Mouse (Mus musculus): Measurements from ENCODE around the gene Klrb1f. TPM values are rescaled to one million over a fixed set of nuclear protein-coding genes. Genes with fewer than 3 reads are reported as not detected.
"Not testable (repeated sequence)": the region's sequence is repeated elsewhere in the genome, so short reads cannot be mapped to it uniquely, and the experiment has no call there.

Gene Klrb1f
- polyA plus RNA-seq, 1 experiment from 2014 or later = 0.25 TPM

- no peak for DNase-seq (ENCODE audit: low spot score)
- no peak overlapping the region for H3K4me3 ChIP-seq
- 90% methylated on average over 3 of the region's 3 CpGs for WGBS
- H3K27ac ChIP-seq (replicated peaks) = no peak overlapping the region
- H3K9me3 ChIP-seq (replicated peaks) = no peaks in the 10 kb centered on the region
- H3K27me3 ChIP-seq (ENCODE audit: low read depth, poor library complexity, severe bottlenecking) = no peaks in the 10 kb centered on the region
- H3K4me1 ChIP-seq = no peaks in the 10 kb centered on the region
- no peaks in the 10 kb centered on the region for H3K36me3 ChIP-seq
Observed at GRCm38 (mm10) chr6:129056237-129056636, 10.5 kb downstream of the Klrb1f start.

GRCm38 (mm10) chr6:129058013-129058412, 12.3 kb downstream of the Klrb1f start:
- Histone ChIP-seq H3K27ac (replicated peaks) (no peak overlapping the region), H3K4me1 (no peaks in the 10 kb centered on the region), H3K27me3 (ENCODE audit: low read depth, poor library complexity, severe bottlenecking) (no peaks in the 10 kb centered on the region), H3K36me3 (no peaks in the 10 kb centered on the region), H3K9me3 (replicated peaks) (no peaks in the 10 kb centered on the region), H3K4me3 (no peak overlapping the region)
- DNase-seq (ENCODE audit: low spot score) = no peak

- H3K27me3 ChIP-seq (ENCODE audit: low read depth, poor library complexity, severe bottlenecking) = no peaks in the 10 kb centered on the region
- no peak overlapping the region for H3K4me3 ChIP-seq
- 86% methylated on average over 3 of the region's 3 CpGs for WGBS
- H3K9me3 ChIP-seq (replicated peaks) = no peaks in the 10 kb centered on the region
- no peaks in the 10 kb centered on the region for H3K4me1 ChIP-seq
- no peak for DNase-seq (ENCODE audit: low spot score)
- no peaks in the 10 kb centered on the region for H3K36me3 ChIP-seq
- H3K27ac ChIP-seq (replicated peaks) = no peak overlapping the region
Observed at GRCm38 (mm10) chr6:129065407-129065806, 19.7 kb downstream of the Klrb1f start.

GRCm38 (mm10) chr6:129065857-129066256, 20.2 kb downstream of the Klrb1f start:
- 98% methylated on average over 3 of the region's 3 CpGs for WGBS
- H3K27ac ChIP-seq (replicated peaks) = no peak overlapping the region

GRCm38 (mm10) chr6:129066530-129066929, 20.8 kb downstream of the Klrb1f start:
- Histone ChIP-seq H3K27ac (replicated peaks) (no peak overlapping the region), H3K4me3 (no peak overlapping the region), H3K9me3 (replicated peaks) (no peaks in the 10 kb centered on the region), H3K4me1 (no peaks in the 10 kb centered on the region), H3K36me3 (no peaks in the 10 kb centered on the region), H3K27me3 (ENCODE audit: low read depth, poor library complexity, severe bottlenecking) (no peaks in the 10 kb centered on the region)
- DNase-seq (ENCODE audit: low spot score) = no peak

More at GRCm38 (mm10) chr6:129065857-129066256, 20.2 kb downstream of the Klrb1f start:
- Histone ChIP-seq H3K4me3 (no peak overlapping the region), H3K9me3 (replicated peaks) (no peaks in the 10 kb centered on the region), H3K36me3 (no peaks in the 10 kb centered on the region), H3K4me1 (no peaks in the 10 kb centered on the region), H3K27me3 (ENCODE audit: low read depth, poor library complexity, severe bottlenecking) (no peaks in the 10 kb centered on the region)
- no peak for DNase-seq (ENCODE audit: low spot score)

GRCm38 (mm10) chr6:129066986-129067385, 21.3 kb downstream of the Klrb1f start:
- WGBS = 73% methylated on average over 1 of the region's 1 CpGs
- no peak overlapping the region for H3K27ac ChIP-seq (replicated peaks)
- no peak overlapping the region for H3K4me3 ChIP-seq
- no peaks in the 10 kb centered on the region for H3K9me3 ChIP-seq (replicated peaks)
- DNase-seq (ENCODE audit: low spot score) = no peak
- no peaks in the 10 kb centered on the region for H3K36me3 ChIP-seq
- H3K27me3 ChIP-seq (ENCODE audit: low read depth, poor library complexity, severe bottlenecking) = no peaks in the 10 kb centered on the region
- no peaks in the 10 kb centered on the region for H3K4me1 ChIP-seq

- Histone ChIP-seq H3K4me1 (no peaks in the 10 kb centered on the region), H3K36me3 (no peaks in the 10 kb centered on the region), H3K27me3 (ENCODE audit: low read depth, poor library complexity, severe bottlenecking) (no peaks in the 10 kb centered on the region), H3K9me3 (replicated peaks) (no peaks in the 10 kb centered on the region; the same call in 1 of the 2 replicates), H3K4me3 (no peak overlapping the region), H3K27ac (replicated peaks) (no peak overlapping the region)
- DNase-seq (ENCODE audit: low spot score) = no peak
- WGBS = 74% methylated on average over 6 of the region's 6 CpGs
Observed at GRCm38 (mm10) chr6:129085098-129085497, 39.4 kb downstream of the Klrb1f start.

- H3K9me3 ChIP-seq (replicated peaks); H3K27me3 ChIP-seq (ENCODE audit: low read depth, poor library complexity, severe bottlenecking); H3K4me1 ChIP-seq; H3K27ac ChIP-seq (replicated peaks); H3K4me3 ChIP-seq; H3K36me3 ChIP-seq; DNase-seq (ENCODE audit: low spot score): not testable (repeated sequence)
- WGBS = 91% methylated on average over 2 of the region's 2 CpGs
Observed at GRCm38 (mm10) chr6:129086031-129086430, 40.3 kb downstream of the Klrb1f start.

- no peak for DNase-seq (ENCODE audit: low spot score)
- Histone ChIP-seq H3K4me3 (no peak overlapping the region), H3K9me3 (replicated peaks) (no peaks in the 10 kb centered on the region; the same call in 1 of the 2 replicates), H3K27me3 (ENCODE audit: low read depth, poor library complexity, severe bottlenecking) (no peaks in the 10 kb centered on the region), H3K27ac (replicated peaks) (no peak overlapping the region), H3K4me1 (no peaks in the 10 kb centered on the region), H3K36me3 (no peaks in the 10 kb centered on the region)
- WGBS = 91% methylated on average over 1 of the region's 1 CpGs
Observed at GRCm38 (mm10) chr6:129088161-129088560, 42.5 kb downstream of the Klrb1f start.

- H3K27me3 ChIP-seq (ENCODE audit: low read depth, poor library complexity, severe bottlenecking); DNase-seq (ENCODE audit: low spot score); H3K36me3 ChIP-seq; H3K9me3 ChIP-seq (replicated peaks); H3K4me1 ChIP-seq; H3K27ac ChIP-seq (replicated peaks); H3K4me3 ChIP-seq: not testable (repeated sequence)
- 97% methylated on average over 8 of the region's 8 CpGs for WGBS
Observed at GRCm38 (mm10) chr6:129088596-129088995, 42.9 kb downstream of the Klrb1f start.

GRCm38 (mm10) chr6:129095166-129095565, 49.5 kb downstream of the Klrb1f start:
- no peaks in the 10 kb centered on the region for H3K36me3 ChIP-seq
- H3K4me1 ChIP-seq = no peaks in the 10 kb centered on the region
- DNase-seq (ENCODE audit: low spot score) = no peak
- no peak overlapping the region for H3K4me3 ChIP-seq
- no peaks in the 10 kb centered on the region for H3K9me3 ChIP-seq (replicated peaks)
- no peaks in the 10 kb centered on the region for H3K27me3 ChIP-seq (ENCODE audit: low read depth, poor library complexity, severe bottlenecking)
- no peak overlapping the region for H3K27ac ChIP-seq (replicated peaks)

GRCm38 (mm10) chr6:129097929-129098328, 52.2 kb downstream of the Klrb1f start:
- no peaks in the 10 kb centered on the region for H3K9me3 ChIP-seq (replicated peaks)
- no peaks in the 10 kb centered on the region for H3K36me3 ChIP-seq
- H3K4me3 ChIP-seq = no peak overlapping the region
- no peak overlapping the region for H3K27ac ChIP-seq (replicated peaks)
- 73% methylated on average over 1 of the region's 1 CpGs for WGBS
- H3K27me3 ChIP-seq (ENCODE audit: low read depth, poor library complexity, severe bottlenecking) = no peaks in the 10 kb centered on the region
- no peak for DNase-seq (ENCODE audit: low spot score)
- H3K4me1 ChIP-seq = no peaks in the 10 kb centered on the region

GRCm38 (mm10) chr6:129100794-129101193, 55.1 kb downstream of the Klrb1f start, which contains the start of gene Clec2e:
Clec2e (minus strand) TSS chr6:129100913.
- H3K27me3 ChIP-seq (ENCODE audit: low read depth, poor library complexity, severe bottlenecking); H3K27ac ChIP-seq (replicated peaks); H3K36me3 ChIP-seq; H3K4me1 ChIP-seq; H3K4me3 ChIP-seq; H3K9me3 ChIP-seq (replicated peaks); DNase-seq (ENCODE audit: low spot score): not testable (repeated sequence)
- 83% methylated on average over 1 of the region's 1 CpGs for WGBS

- no peaks in the 10 kb centered on the region for H3K36me3 ChIP-seq
- 88% methylated on average over 1 of the region's 1 CpGs for WGBS
Observed at GRCm38 (mm10) chr6:129101604-129102003, 55.9 kb downstream of the Klrb1f start.

More at GRCm38 (mm10) chr6:129101604-129102003, 55.9 kb downstream of the Klrb1f start:
- no peak for DNase-seq (ENCODE audit: low spot score)
- H3K4me3 ChIP-seq = no peak overlapping the region
- H3K27ac ChIP-seq (replicated peaks) = no peak overlapping the region
- H3K27me3 ChIP-seq (ENCODE audit: low read depth, poor library complexity, severe bottlenecking) = no peaks in the 10 kb centered on the region
- no peaks in the 10 kb centered on the region for H3K4me1 ChIP-seq
- no peaks in the 10 kb centered on the region for H3K9me3 ChIP-seq (replicated peaks)

All from midbrain, embryonic 10.5 days (tissue).